Mouse (Mus musculus) embryonic facial prominence, embryonic 10.5 days (tissue): ENCODE measurements around the gene Selenow. TPM values are rescaled to one million over a fixed set of nuclear protein-coding genes. Genes with fewer than 3 reads are reported as not detected.
"Not testable (repeated sequence)": the region's sequence is repeated elsewhere in the genome, so short reads cannot be mapped to it uniquely, and the experiment has no call there.

Source experiments
- DNase-seq: peaks from one replicate; pipeline ENCODE4 v3.0.0-alpha.2; 2017; ENCODE audit warnings: low spot score
- H3K27ac ChIP-seq: fragments of 300-500 bp; sonication (generic); replicated peaks from 2 replicates; pipeline ENCODE4 v1.5.1; 2016; ENCODE audit warnings: mild to moderate bottlenecking
- H3K27me3 ChIP-seq: fragments of 300-500 bp; sonication (generic); replicated peaks from 2 replicates; pipeline ENCODE4 v1.6.1; 2016; ENCODE audit warnings: low read depth, mild to moderate bottlenecking; ENCODE audit not compliant: poor library complexity, severe bottlenecking
- H3K36me3 ChIP-seq: fragments of 300-500 bp; sonication (generic); replicated peaks from 2 replicates; pipeline ENCODE4 v1.6.1; 2016; ENCODE audit warnings: mild to moderate bottlenecking, moderate library complexity
- H3K4me1 ChIP-seq: fragments of 300-500 bp; sonication (generic); 2 replicates; pipeline ENCODE4 v1.6.1; 2016
- H3K4me3 ChIP-seq: fragments of 300-500 bp; sonication (generic); 2 replicates; pipeline ENCODE4 v1.5.1; 2016; ENCODE audit warnings: mild to moderate bottlenecking, moderate library complexity
- H3K9me3 ChIP-seq: fragments of 300-500 bp; sonication (generic); 2 replicates; pipeline ENCODE4 v1.6.1; 2016; ENCODE audit warnings: mild to moderate bottlenecking
- WGBS: fragments of 180-500 bp; shearing (Covaris S2); methylation state at CpG from one replicate; pipeline ENCODE4 v1.1.7; 2016; 5-methylcytosine and 5-hydroxymethylcytosine counted together
- polyA plus RNA-seq: library from polyadenylated mRNA; unstranded; fragments of >200 nt; fragmentation: Nextera tagmentation; extraction: Ambion mirVana; gene quantifications from 2 replicates; pipeline ENCODE4 v1.2.1, GENCODE M21; 2016

The Selenow gene
- polyA plus RNA-seq, 1 experiment from 2014 or later = 839 TPM

- H3K4me1 ChIP-seq = peaks cover 15% of the 10 kb centered on the region
Observed at GRCm38 (mm10) chr7:15916134-15916723, 6.0 kb downstream of the Selenow start.

DNA sequence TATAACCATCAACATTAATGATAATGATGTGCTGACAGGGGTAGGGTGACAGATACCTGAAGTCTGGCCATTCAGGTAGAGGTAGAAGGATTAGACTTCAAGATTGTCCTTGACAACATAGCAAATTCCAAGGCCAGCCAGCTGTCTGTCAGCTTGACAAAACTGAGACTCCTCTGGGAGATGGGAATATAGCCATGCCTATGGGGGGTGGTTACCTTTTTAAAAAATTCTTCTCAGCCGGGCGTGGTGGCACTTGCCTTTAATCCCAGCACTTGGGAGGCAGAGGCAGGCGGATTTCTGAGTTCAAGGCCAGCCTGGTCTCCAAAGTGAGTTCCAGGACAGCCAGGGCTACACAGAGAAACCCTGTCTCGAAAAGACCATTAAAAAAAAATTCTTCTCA is 6.5 kb downstream of the Selenow start:
- 91% methylated on average over 4 of the region's 4 CpGs for WGBS
- Histone ChIP-seq H3K4me1 (peaks cover 10% of the 10 kb centered on the region), H3K36me3 (peaks cover 46% of the 10 kb centered on the region)

More at GRCm38 (mm10) chr7:15916134-15916723, 6.0 kb downstream of the Selenow start:
- H3K36me3 ChIP-seq = peaks cover 50% of the 10 kb centered on the region
- WGBS = 78% methylated on average over 3 of the region's 3 CpGs
- no peak overlapping the region for H3K4me3 ChIP-seq
- no peak for DNase-seq
- H3K9me3 ChIP-seq = no peaks in the 10 kb centered on the region; the same call in 1 of the 2 replicates
- no peak overlapping the region for H3K27ac ChIP-seq
- no peaks in the 10 kb centered on the region for H3K27me3 ChIP-seq

DNA sequence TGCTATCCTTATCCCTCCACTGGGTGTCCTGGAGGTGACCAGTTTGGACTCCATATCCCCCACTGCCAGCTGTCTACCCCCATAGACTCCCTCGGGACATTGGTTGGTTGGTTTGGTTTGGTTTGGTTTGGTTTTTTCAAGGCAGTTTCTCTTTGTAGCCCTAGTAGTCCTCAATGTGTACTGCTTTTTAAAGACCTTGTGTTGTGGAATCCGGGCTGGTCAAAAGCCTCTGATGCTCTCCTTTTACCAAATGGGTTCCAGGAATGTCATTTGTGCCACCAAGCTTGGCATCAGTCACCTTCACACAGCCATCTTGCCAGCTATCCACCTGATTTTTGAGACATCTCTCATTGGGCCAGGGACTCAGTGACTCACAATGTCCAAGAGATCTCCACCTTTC is 7.5 kb downstream of the Selenow start:
- H3K9me3 ChIP-seq = no peaks in the 10 kb centered on the region; the same call in 1 of the 2 replicates
- H3K4me1 ChIP-seq = peaks cover 5% of the 10 kb centered on the region
- H3K27me3 ChIP-seq = no peaks in the 10 kb centered on the region
- 86% methylated on average over 2 of the region's 2 CpGs for WGBS
- peaks cover 36% of the 10 kb centered on the region for H3K36me3 ChIP-seq
- no peak overlapping the region for H3K4me3 ChIP-seq
- no peak for DNase-seq
- H3K27ac ChIP-seq = no peak overlapping the region

More for the DNA sequence above, 6.5 kb downstream of the Selenow start:
- not testable (repeated sequence) for H3K27ac ChIP-seq, H3K9me3 ChIP-seq, H3K27me3 ChIP-seq, H3K4me3 ChIP-seq, DNase-seq

GRCm38 (mm10) chr7:15914252-15914651 is 8.0 kb downstream of the Selenow start:
- H3K9me3 ChIP-seq = no peaks in the 10 kb centered on the region; the same call in 1 of the 2 replicates
- DNase-seq = peak; percentile 60
- no peak overlapping the region for H3K4me3 ChIP-seq
- no peak overlapping the region for H3K27ac ChIP-seq
- no peaks in the 10 kb centered on the region for H3K27me3 ChIP-seq
- H3K36me3 ChIP-seq = peaks cover 31% of the 10 kb centered on the region
- peaks cover 5% of the 10 kb centered on the region for H3K4me1 ChIP-seq
- WGBS = 53% methylated on average over 2 of the region's 2 CpGs

GRCm38 (mm10) chr7:15912183-15912582 is 10.0 kb downstream of the Selenow start:
- Histone ChIP-seq H3K9me3 (no peaks in the 10 kb centered on the region), H3K27ac (no peak overlapping the region), H3K4me3 (no peak overlapping the region), H3K4me1 (peaks cover 5% of the 10 kb centered on the region), H3K27me3 (no peaks in the 10 kb centered on the region), H3K36me3 (peaks cover 11% of the 10 kb centered on the region)
- DNase-seq = peak; percentile 90
- WGBS = 1% methylated on average over 4 of the region's 4 CpGs

DNA sequence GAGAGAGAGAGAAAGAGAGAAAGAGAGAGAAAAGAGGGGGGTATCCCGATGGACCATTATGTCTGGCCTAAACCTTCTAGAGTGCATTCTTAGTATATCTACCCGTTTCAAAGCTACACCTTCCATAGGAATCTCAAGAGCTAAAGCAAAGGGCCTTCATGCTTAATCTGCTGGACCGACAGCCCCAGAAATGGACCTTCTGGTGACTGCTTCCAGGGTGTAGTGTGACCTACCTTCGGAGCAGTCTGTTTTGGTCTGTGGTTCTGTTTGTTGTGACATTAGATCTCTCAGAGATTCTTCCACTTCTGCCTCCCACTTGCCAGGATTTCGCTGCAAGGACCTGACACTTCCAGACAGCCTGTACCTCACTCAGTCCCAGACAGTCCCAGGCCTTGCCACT is 11.7 kb downstream of the Selenow start:
- no peaks in the 10 kb centered on the region for H3K27me3 ChIP-seq
- 82% methylated on average over 5 of the region's 5 CpGs for WGBS
- H3K9me3 ChIP-seq = no peaks in the 10 kb centered on the region
- H3K27ac ChIP-seq = no peak overlapping the region
- H3K4me3 ChIP-seq = no peak overlapping the region
- DNase-seq = no peak
- no peaks in the 10 kb centered on the region for H3K36me3 ChIP-seq
- peaks cover 5% of the 10 kb centered on the region for H3K4me1 ChIP-seq

- 74% methylated on average over 8 of the region's 8 CpGs for WGBS
- DNase-seq = no peak
- Histone ChIP-seq H3K4me3 (no peak overlapping the region), H3K36me3 (no peaks in the 10 kb centered on the region), H3K9me3 (no peaks in the 10 kb centered on the region), H3K27me3 (no peaks in the 10 kb centered on the region), H3K27ac (no peak overlapping the region), H3K4me1 (peaks cover 5% of the 10 kb centered on the region)
Observed at GRCm38 (mm10) chr7:15907971-15908590, 14.1 kb downstream of the Selenow start.

DNA sequence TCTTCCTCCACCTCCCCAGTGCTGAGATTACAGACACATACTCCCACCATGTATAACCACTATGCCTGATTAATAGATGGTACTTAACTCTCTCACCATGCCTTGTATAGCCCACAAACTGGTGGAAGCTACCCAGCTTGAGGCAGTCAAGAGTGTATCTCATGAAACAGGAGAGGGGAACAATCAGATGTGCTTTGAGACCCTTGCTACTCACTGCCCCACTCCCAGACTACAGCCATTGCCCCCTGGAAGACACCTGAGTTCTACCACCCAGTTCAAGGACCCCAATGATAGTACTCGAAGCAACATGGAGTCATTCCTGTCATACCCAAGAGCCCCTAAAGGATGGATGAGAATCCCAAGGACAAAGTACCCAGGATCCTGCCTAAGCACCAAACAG is 15.6 kb downstream of the Selenow start:
- no peaks in the 10 kb centered on the region for H3K4me1 ChIP-seq
- DNase-seq = no peak
- no peaks in the 10 kb centered on the region for H3K36me3 ChIP-seq
- no peaks in the 10 kb centered on the region for H3K27me3 ChIP-seq
- H3K27ac ChIP-seq = no peak overlapping the region
- WGBS = 92% methylated on average over 1 of the region's 1 CpGs
- H3K4me3 ChIP-seq = no peak overlapping the region
- H3K9me3 ChIP-seq = no peaks in the 10 kb centered on the region

DNA sequence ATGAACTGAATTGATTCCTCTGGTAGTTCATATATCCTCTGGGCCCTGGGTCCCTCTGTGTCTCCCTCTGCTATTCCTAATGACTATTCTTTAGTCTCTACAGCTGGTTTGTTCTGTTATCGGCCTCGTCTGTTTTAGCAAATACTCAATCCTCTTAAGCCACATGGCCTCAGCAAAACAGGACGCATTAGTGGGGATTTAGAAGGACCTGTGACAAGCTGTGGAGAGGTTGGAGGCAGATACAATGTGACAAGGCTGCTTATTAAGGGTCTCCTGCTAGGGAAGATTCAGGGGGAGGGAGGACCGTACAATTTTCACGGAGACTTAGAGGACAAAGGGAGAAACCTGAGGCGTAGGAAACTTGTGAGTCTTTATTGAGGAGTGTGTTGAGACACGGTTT is 16.3 kb downstream of the Selenow start:
- Histone ChIP-seq H3K27ac (no peak overlapping the region), H3K4me1 (no peaks in the 10 kb centered on the region), H3K4me3 (no peak overlapping the region), H3K36me3 (no peaks in the 10 kb centered on the region), H3K27me3 (no peaks in the 10 kb centered on the region), H3K9me3 (no peaks in the 10 kb centered on the region)
- DNase-seq = no peak
- WGBS = 70% methylated on average over 7 of the region's 7 CpGs

DNA sequence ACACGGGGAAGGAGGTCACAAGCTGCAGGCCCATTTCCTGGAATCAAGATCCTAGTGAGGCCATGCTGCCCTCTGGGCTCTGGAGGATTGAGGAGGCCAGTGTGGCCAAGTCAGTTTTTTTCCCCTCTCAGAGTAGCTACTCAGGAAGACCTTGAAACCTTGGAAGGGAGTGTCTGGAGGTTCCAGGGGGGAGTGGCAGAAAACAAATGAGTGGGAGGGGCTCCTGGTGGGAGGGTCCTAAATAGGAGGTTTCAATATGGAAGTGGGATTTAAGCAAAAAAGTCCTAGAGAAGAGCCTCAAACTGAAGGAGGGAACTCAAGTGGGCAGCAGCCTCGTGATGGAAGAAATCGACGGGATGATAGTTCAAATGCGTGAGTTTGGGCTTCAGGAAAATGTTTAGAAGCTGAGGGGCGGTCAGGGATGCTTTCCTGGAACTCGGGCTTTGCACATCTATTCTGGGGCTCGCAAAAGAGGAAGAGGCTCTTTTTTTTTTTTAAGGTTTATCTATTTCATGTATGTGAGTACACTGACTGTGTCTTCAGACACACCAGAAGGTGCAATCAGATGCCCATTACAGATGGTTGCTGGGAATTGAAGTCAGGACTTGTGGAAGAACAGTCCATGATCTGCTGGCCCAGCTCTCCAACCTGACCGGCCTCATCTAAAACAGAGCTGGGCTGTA is 20.7 kb downstream of the Selenow start:
- WGBS = 83% methylated on average over 9 of the region's 9 CpGs
- Histone ChIP-seq H3K27me3 (no peaks in the 10 kb centered on the region), H3K4me1 (no peaks in the 10 kb centered on the region), H3K4me3 (no peak overlapping the region), H3K36me3 (no peaks in the 10 kb centered on the region), H3K27ac (no peak overlapping the region), H3K9me3 (no peaks in the 10 kb centered on the region)
- DNase-seq = no peak

- no peak for DNase-seq
- H3K27me3 ChIP-seq = no peaks in the 10 kb centered on the region
- no peaks in the 10 kb centered on the region for H3K4me1 ChIP-seq
- no peaks in the 10 kb centered on the region for H3K9me3 ChIP-seq
- no peaks in the 10 kb centered on the region for H3K36me3 ChIP-seq
- H3K4me3 ChIP-seq = no peak overlapping the region
- H3K27ac ChIP-seq = no peak overlapping the region
- WGBS = 89% methylated on average over 1 of the region's 1 CpGs
Observed at GRCm38 (mm10) chr7:15894251-15894650, 28.0 kb downstream of the Selenow start.

DNA sequence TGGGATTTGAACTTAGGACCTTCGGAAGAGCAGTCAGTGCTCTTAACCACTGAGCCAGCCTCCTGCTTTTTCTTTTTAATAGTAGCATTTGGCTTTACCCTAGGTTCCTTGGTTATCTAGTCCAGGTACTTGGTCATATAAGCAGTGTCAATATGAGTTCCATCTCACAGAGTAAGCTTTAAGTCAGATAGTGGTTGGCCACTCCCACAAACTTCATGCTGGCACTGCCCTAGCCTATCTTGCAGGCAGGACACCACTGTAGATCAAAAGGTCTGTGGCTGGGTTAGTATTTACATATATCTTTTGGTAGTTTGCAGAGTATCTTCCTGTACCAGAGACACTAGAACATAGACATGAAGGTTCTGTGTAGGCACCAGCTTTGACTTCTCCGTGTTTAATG is 38.1 kb downstream of the Selenow start:
- no peak overlapping the region for H3K27ac ChIP-seq
- H3K27me3 ChIP-seq = no peaks in the 10 kb centered on the region
- WGBS = 91% methylated on average over 2 of the region's 2 CpGs
- no peak overlapping the region for H3K4me3 ChIP-seq
- no peaks in the 10 kb centered on the region for H3K9me3 ChIP-seq
- no peaks in the 10 kb centered on the region for H3K36me3 ChIP-seq
- no peak for DNase-seq
- H3K4me1 ChIP-seq = no peaks in the 10 kb centered on the region

DNA sequence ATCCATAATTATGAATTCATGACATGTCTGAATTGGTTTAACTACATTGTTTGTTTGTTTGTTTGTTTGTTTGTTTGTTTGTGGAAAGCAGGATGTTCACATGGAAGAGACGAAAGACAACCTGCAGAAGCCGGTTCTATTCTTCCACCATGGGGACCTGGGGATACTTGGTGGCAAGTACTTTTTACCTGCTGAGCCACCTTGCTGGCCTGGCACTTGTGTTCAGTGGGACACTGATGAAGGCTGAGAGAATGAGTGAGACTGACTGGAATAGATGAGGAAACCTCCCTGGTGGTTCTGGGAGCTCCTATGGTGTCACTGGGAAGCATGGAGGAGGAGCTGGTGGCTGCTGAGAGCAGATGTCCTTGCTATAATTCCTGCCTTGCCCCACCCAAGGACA is 39.9 kb downstream of the Selenow start, which contains the start of gene Crxos:
Gene Crxos (plus strand): TSS at position 301 of the 400 bp plus-strand sequence.
- Histone ChIP-seq H3K9me3 (no peaks in the 10 kb centered on the region), H3K4me1 (no peaks in the 10 kb centered on the region), H3K27me3 (no peaks in the 10 kb centered on the region), H3K27ac (no peak within 1 kb of the TSS), H3K4me3 (no peak within 1 kb of the TSS), H3K36me3 (no peaks in the 10 kb centered on the region)
- 82% methylated on average over 2 of the region's 2 CpGs for WGBS
- no peak for DNase-seq
